Mouse (Mus musculus) kidney, embryonic 16.5 days (tissue): Measurements from ENCODE around the gene Bms1. TPM values are rescaled to one million over a fixed set of nuclear protein-coding genes. Genes with fewer than 3 reads are reported as not detected.

ENCODE experiments used
- ATAC-seq: fragments of 200-750 bp; cut with Nextera tagmentation; 2 replicates; pipeline ENCODE4 v1.8.0; 2017; ENCODE audit warnings: moderate TSS enrichment; ENCODE audit not compliant: low FRiP score, low TSS enrichment
- H3K27ac ChIP-seq: fragments of 300-500 bp; sonication (generic); 2 replicates; pipeline ENCODE4 v1.5.1; 2014; ENCODE audit warnings: low read length
- H3K27me3 ChIP-seq: fragments of 300-500 bp; sonication (generic); 2 replicates; pipeline ENCODE4 v1.6.1; 2014; ENCODE audit warnings: low read length, control low read depth, mixed read lengths; ENCODE audit not compliant: insufficient read depth
- H3K36me3 ChIP-seq: fragments of 300-500 bp; sonication (generic); 2 replicates; pipeline ENCODE4 v1.6.1; 2014; ENCODE audit warnings: low read length, control low read depth, mixed read lengths; ENCODE audit not compliant: insufficient read depth
- H3K4me1 ChIP-seq: fragments of 300-500 bp; sonication (generic); 2 replicates; pipeline ENCODE4 v1.6.1; 2014; ENCODE audit warnings: low read length, control low read depth, mixed read lengths; ENCODE audit not compliant: insufficient read depth
- H3K4me2 ChIP-seq: fragments of 300-500 bp; sonication (generic); replicated peaks from 2 replicates; pipeline ENCODE4 v1.6.1; 2014; ENCODE audit warnings: low read depth, low read length
- H3K4me3 ChIP-seq: fragments of 300-500 bp; sonication (generic); 2 replicates; pipeline ENCODE4 v1.5.1; 2014; ENCODE audit warnings: mild to moderate bottlenecking, low read length
- H3K9ac ChIP-seq: fragments of 300-500 bp; sonication (generic); replicated peaks from 2 replicates; pipeline ENCODE4 v1.6.1; 2014; ENCODE audit warnings: low read length
- H3K9me3 ChIP-seq: fragments of 300-500 bp; sonication (generic); 2 replicates; pipeline ENCODE4 v1.6.1; 2016; ENCODE audit warnings: low read length, control low read depth
- WGBS: fragments of 180-500 bp; shearing (Covaris S2); extraction: QIAGEN DNeasy Blood & Tissue Kit; methylation state at CpG from one replicate; pipeline ENCODE4 v1.1.7; 2014; 5-methylcytosine and 5-hydroxymethylcytosine counted together
- polyA plus RNA-seq: library from polyadenylated mRNA; unstranded; fragments of >200 nt; fragmentation: Nextera tagmentation; extraction: Ambion mirVana; gene quantifications from 2 replicates; pipeline ENCODE4 v1.2.1, GENCODE M21; 2015

Bms1 gene
- 40.0 and 40.4 TPM in 2 replicates for polyA plus RNA-seq

GRCm38 (mm10) chr6:118419050-118419920 is at the start of gene Bms1:
Gene Bms1, minus strand, starts transcription at chr6:118419474.
- Histone ChIP-seq H3K4me2 (peak within 1 kb of the TSS; percentile 71), H3K27ac (peak within 1 kb of the TSS; percentile 84), H3K9me3 (no peaks in the 10 kb centered on the region), H3K4me1 (peaks cover 7% of the 10 kb centered on the region; the same call in 1 of the 2 replicates), H3K27me3 (no peaks in the 10 kb centered on the region), H3K36me3 (peaks cover 22% of the 10 kb centered on the region), H3K4me3 (peak within 1 kb of the TSS; percentile 77), H3K9ac (peak within 1 kb of the TSS; percentile 78)
- ATAC-seq, result peak; percentile 98
- under 1% methylated on average over 67 of the region's 67 CpGs for WGBS

DNA sequence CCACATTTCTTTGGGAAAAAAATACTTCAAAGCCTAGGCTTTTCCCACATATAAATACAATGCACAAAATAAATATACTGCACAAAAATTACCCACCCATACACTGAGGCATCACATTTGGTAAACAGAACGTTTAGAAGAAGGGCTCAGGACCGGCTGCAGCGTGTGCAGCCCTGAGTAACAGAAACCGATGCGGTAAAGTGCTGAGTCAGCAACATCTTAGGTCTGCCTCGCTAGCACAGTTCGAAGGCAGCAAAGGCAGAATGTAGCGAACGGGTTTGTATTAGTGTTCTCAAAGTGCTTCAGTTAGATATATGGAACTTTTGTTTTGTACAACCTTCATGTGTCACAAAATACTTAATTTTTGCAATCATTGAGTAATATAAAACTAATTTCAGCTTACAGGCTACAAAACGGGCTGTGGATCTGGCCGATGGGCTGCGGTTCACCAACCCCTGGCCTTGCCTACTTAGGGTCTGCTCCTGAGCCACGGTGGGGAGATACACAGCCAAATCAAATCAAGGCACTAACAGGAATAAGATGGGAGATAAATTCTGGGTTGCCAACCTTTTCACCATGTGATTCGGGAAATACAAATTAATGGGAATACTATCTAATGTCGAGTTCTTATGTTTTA is 42.9 kb upstream of the Bms1 start:
- H3K4me2 ChIP-seq, result no peak overlapping the region
- no peak overlapping the region for H3K9ac ChIP-seq
- no peak overlapping the region for H3K4me3 ChIP-seq
- H3K36me3 ChIP-seq, result peaks cover 11% of the 10 kb centered on the region
- no peaks in the 10 kb centered on the region for H3K9me3 ChIP-seq
- no peak for ATAC-seq
- H3K27ac ChIP-seq, result no peak overlapping the region
- H3K4me1 ChIP-seq, result no peaks in the 10 kb centered on the region
- 82% methylated on average over 15 of the region's 15 CpGs for WGBS
- no peaks in the 10 kb centered on the region for H3K27me3 ChIP-seq

DNA sequence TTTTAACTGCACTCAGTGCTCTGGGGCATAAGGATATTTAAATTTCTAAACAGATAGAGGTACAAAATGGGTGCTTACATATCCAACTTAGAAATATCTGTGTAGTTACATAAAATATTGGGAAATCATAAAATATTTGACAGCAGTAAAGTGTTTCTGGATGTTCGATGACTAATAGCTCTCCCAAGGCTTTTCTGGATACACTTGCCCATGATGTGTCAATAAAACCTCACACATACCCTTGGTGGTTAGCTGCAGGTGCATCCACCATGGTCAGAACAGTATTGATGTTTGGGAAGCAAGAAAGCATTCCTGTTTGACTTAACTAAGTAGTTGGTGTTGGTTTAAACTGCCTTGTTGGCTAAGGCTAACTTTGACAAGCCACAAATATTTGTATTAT is 38.5 kb upstream of the Bms1 start:
- 93% methylated on average over 1 of the region's 1 CpGs for WGBS

DNA sequence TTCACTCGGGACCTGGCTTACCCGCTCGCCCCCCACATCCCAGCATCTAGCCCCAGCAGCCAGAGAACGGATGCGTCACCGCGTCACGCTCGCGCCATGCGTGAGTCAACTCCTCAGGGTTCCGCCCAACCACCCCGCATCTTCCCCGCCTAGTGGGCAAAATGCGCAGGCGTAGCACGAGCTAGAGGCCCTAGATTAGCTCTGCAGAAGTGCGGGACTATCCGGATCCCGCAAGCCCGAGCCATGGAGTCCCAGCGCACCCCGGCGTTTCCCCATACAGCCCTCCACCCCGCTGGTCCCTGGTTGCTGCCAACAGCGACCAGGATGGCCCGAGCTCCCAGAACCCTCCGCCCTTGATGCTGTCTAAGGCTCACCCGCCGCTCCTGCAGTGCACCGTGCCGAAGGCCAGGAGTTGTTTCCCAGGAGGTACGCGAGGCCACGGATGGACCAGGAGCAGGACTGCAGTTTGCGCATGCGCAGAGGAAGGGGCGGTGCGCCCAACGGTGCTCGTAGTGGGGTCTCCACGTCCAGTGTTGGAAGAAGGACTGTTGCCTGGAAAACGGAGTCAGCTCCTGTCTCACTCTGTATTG is 35.9 kb upstream of the Bms1 start, which contains the start of gene Zfp248:
Gene Zfp248, minus strand, starts transcription at position 487 of the 590 bp plus-strand sequence.
- Histone ChIP-seq H3K9ac (peak within 1 kb of the TSS; percentile 93), H3K4me2 (peak within 1 kb of the TSS; percentile 86), H3K27ac (peak within 1 kb of the TSS; percentile 96), H3K4me3 (peak within 1 kb of the TSS; percentile 87), H3K4me1 (peaks cover 15% of the 10 kb centered on the region), H3K9me3 (no peaks in the 10 kb centered on the region), H3K36me3 (peaks cover 4% of the 10 kb centered on the region; the same call in 1 of the 2 replicates), H3K27me3 (no peaks in the 10 kb centered on the region)
- ATAC-seq, result peak; percentile 96
- WGBS, result under 1% methylated on average over 43 of the region's 43 CpGs

More for the DNA sequence above, 38.5 kb upstream of the Bms1 start:
- no peak overlapping the region for H3K4me2 ChIP-seq
- H3K4me3 ChIP-seq, result no peak overlapping the region
- H3K4me1 ChIP-seq, result peaks cover 15% of the 10 kb centered on the region
- no peaks in the 10 kb centered on the region for H3K27me3 ChIP-seq
- no peak overlapping the region for H3K9ac ChIP-seq
- ATAC-seq, result no peak
- H3K9me3 ChIP-seq, result no peaks in the 10 kb centered on the region
- H3K36me3 ChIP-seq, result no peaks in the 10 kb centered on the region
- H3K27ac ChIP-seq, result no peak overlapping the region

- peak overlapping the region; percentile 86 for H3K4me2 ChIP-seq
- peak overlapping the region; percentile 93 for H3K9ac ChIP-seq
- 33% methylated on average over 8 of the region's 8 CpGs for WGBS
- H3K9me3 ChIP-seq, result no peaks in the 10 kb centered on the region
- H3K4me1 ChIP-seq, result peaks cover 15% of the 10 kb centered on the region
- peak overlapping the region; percentile 87 for H3K4me3 ChIP-seq
- peaks cover 4% of the 10 kb centered on the region; the same call in 1 of the 2 replicates for H3K36me3 ChIP-seq
- 0 out of 2 replicates have a peak overlapping the region, but pooled peaks have one; percentile 96 for H3K27ac ChIP-seq
- no peak for ATAC-seq
- H3K27me3 ChIP-seq, result no peaks in the 10 kb centered on the region
These were observed 35.2 kb upstream of the Bms1 start for GRCm38 (mm10) chr6:118454452-118454851.

- Histone ChIP-seq H3K27me3 (no peaks in the 10 kb centered on the region), H3K9ac (no peak overlapping the region), H3K4me3 (no peak overlapping the region), H3K27ac (no peak overlapping the region), H3K36me3 (peaks cover 45% of the 10 kb centered on the region), H3K9me3 (peaks cover 13% of the 10 kb centered on the region), H3K4me2 (no peak overlapping the region), H3K4me1 (no peaks in the 10 kb centered on the region)
- no peak for ATAC-seq
- WGBS, result 84% methylated on average over 4 of the region's 4 CpGs
These were observed 12.2 kb upstream of the Bms1 start for GRCm38 (mm10) chr6:118431502-118431901.

- no peaks in the 10 kb centered on the region for H3K27me3 ChIP-seq
- WGBS, result 91% methylated on average over 1 of the region's 1 CpGs
- H3K4me1 ChIP-seq, result no peaks in the 10 kb centered on the region
- H3K9ac ChIP-seq, result no peak overlapping the region
- no peak overlapping the region for H3K4me3 ChIP-seq
- ATAC-seq, result no peak
- H3K4me2 ChIP-seq, result no peak overlapping the region
- H3K9me3 ChIP-seq, result peaks cover 13% of the 10 kb centered on the region
- H3K36me3 ChIP-seq, result peaks cover 39% of the 10 kb centered on the region
- H3K27ac ChIP-seq, result no peak overlapping the region
These were observed 7.4 kb upstream of the Bms1 start for GRCm38 (mm10) chr6:118426666-118427065.

DNA sequence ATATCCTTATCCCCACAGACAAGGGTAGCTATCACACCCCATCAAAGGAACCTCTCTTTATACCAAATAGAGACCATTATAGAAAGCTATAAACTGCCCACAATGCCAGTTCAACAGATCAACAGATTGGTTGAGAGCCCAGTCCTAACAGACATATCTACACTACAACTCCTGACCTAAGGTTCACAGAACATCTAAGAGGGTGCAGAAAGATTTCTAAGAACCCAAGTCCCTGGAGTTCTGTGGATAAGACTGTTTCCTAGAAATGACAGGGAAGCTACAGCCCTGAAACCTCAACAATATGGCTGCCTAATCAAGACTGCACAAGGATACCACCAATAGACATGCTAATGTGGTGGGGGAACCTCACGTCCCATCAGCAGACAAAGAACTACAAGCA is 8.8 kb downstream of the Bms1 start:
- no peak for ATAC-seq
- H3K4me2 ChIP-seq, result no peak overlapping the region
- no peak overlapping the region for H3K27ac ChIP-seq
- H3K36me3 ChIP-seq, result peaks cover 76% of the 10 kb centered on the region
- no peak overlapping the region for H3K9ac ChIP-seq
- WGBS, result 95% methylated on average over 1 of the region's 1 CpGs
- H3K27me3 ChIP-seq, result no peaks in the 10 kb centered on the region
- no peaks in the 10 kb centered on the region for H3K4me1 ChIP-seq
- no peaks in the 10 kb centered on the region for H3K9me3 ChIP-seq
- no peak overlapping the region for H3K4me3 ChIP-seq

DNA sequence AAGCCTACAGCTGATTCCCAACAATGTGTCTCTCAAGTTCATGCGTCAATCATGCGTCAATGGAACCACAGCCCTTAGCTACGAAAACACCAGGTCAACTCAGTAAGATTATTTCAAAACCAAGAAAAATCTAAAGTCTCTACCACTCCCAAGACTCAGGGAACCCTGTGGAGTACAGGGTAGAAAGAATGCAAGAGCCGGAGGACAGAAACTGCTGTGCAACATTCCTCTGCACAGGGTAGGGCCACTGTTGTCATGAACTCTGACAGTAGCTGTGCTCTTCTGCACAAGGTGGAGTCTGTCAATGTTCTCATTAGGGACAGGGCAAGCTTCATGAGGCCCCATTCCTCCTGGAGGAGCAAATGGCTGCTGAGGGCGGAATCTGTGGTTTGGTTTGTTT is 10.8 kb downstream of the Bms1 start:
- no peaks in the 10 kb centered on the region for H3K4me1 ChIP-seq
- no peaks in the 10 kb centered on the region for H3K9me3 ChIP-seq
- no peak for ATAC-seq
- peaks cover 80% of the 10 kb centered on the region for H3K36me3 ChIP-seq
- no peak overlapping the region for H3K4me2 ChIP-seq
- H3K27ac ChIP-seq, result no peak overlapping the region
- no peaks in the 10 kb centered on the region for H3K27me3 ChIP-seq
- WGBS, result 93% methylated on average over 5 of the region's 5 CpGs
- no peak overlapping the region for H3K9ac ChIP-seq
- H3K4me3 ChIP-seq, result no peak overlapping the region
